30 mouse cellular contexts compared by ENCODE assay signal in genomic region chr15:85590831-85591230, GRCm38 (mm10). TPM values are rescaled to one million over a fixed set of nuclear protein-coding genes. Genes with fewer than 3 reads are reported as not detected.
A peak's percentile ranks its signal among the peaks of the same experiment; 100 is the strongest.
DNase-seq lines count a peak whose midpoint lies in the region; ATAC-seq and TF ChIP-seq lines count a peak whose summit lies in the region.
"Had no signal": no experiment of that assay in that cellular context is flagged by ENCODE, and none has a peak within 500 bp of the region (broad histone marks: within the 10 kb centered on the region; RNA-seq: fewer than 3 reads in every experiment).

No protein-coding gene starts in this region.

- no peak overlapping the region for H3K4me3 ChIP-seq in hindbrain, postnatal 0 days (ENCODE audit: low read length)
- H3K4me3 ChIP-seq in hindbrain, embryonic 10.5 days = no peak overlapping the region
- H3K4me3 ChIP-seq in lung, embryonic 14.5 days (ENCODE audit: low read depth, low read length) = no peak overlapping the region
- H3K4me3 ChIP-seq in ES-Bruce4 (ENCODE audit: low read depth, low read length) = no peak overlapping the region
- no peak overlapping the region for H3K4me3 ChIP-seq in left cerebral cortex, adult 2 months
- H3K4me3 ChIP-seq: forebrain, embryonic 10.5 days; forebrain, embryonic 13.5 days; gastrocnemius, adult 2 months; hindbrain, embryonic 12.5 days; hindbrain, embryonic 15.5 days had no signal

- WGBS in hindbrain, postnatal 0 days = 91% methylated on average over 10 of the region's 10 CpGs
- WGBS in hindbrain, embryonic 10.5 days = 91% methylated on average over 10 of the region's 10 CpGs
- 86% methylated on average over 10 of the region's 10 CpGs for WGBS in lung, embryonic 14.5 days

- H3K4me2 ChIP-seq in hindbrain, postnatal 0 days (ENCODE audit: low read depth, low read length) = no peak overlapping the region
- no peak overlapping the region for H3K4me2 ChIP-seq in lung, embryonic 14.5 days
- H3K4me2 ChIP-seq: forebrain, embryonic 13.5 days; heart, embryonic 11.5 days; hindbrain, embryonic 12.5 days; hindbrain, embryonic 15.5 days had no signal

- no peaks in the 10 kb centered on the region for H3K9me3 ChIP-seq in hindbrain, postnatal 0 days (ENCODE audit: low read length)
- H3K9me3 ChIP-seq in hindbrain, embryonic 10.5 days = peaks cover 11% of the 10 kb centered on the region; the same call in 1 of the 2 replicates
- H3K9me3 ChIP-seq in lung, embryonic 14.5 days (ENCODE audit: low read depth, low read length) = no peaks in the 10 kb centered on the region; the same call in 1 of the 2 replicates
- no peaks in the 10 kb centered on the region for H3K9me3 ChIP-seq in ES-Bruce4 (replicated peaks; ENCODE audit: control insufficient read depth, insufficient read depth, low read length, poor library complexity, severe bottlenecking)
- H3K9me3 ChIP-seq: forebrain, embryonic 13.5 days; G1E; hindbrain, embryonic 15.5 days had no signal

- intact Hi-C loops in left cerebral cortex, adult 2 months (cut with DNase I) = no loop called here

- TF ChIP-seq POLR2A in ES-Bruce4 (IDR thresholded peaks at IDR 0.05; ENCODE audit: insufficient read depth, low read length) = no peak

- H3K27me3 ChIP-seq in hindbrain, postnatal 0 days (ENCODE audit: insufficient read depth, low read length) = no peaks in the 10 kb centered on the region
- H3K27me3 ChIP-seq in hindbrain, embryonic 10.5 days (ENCODE audit: insufficient read depth, poor library complexity, severe bottlenecking) = peaks cover 7% of the 10 kb centered on the region; the same call in 1 of the 2 replicates
- H3K27me3 ChIP-seq in lung, embryonic 14.5 days (ENCODE audit: insufficient read depth, low read length) = no peaks in the 10 kb centered on the region
- no peaks in the 10 kb centered on the region for H3K27me3 ChIP-seq in ES-Bruce4 (ENCODE audit: control insufficient read depth, insufficient read depth, low read length, poor library complexity, severe bottlenecking)
- H3K27me3 ChIP-seq: forebrain, embryonic 13.5 days; hindbrain, embryonic 12.5 days; hindbrain, embryonic 15.5 days; Patski had no signal

- peak; percentile 16; the same call in 1 of the 2 replicates for TF ChIP-seq CTCF in hindbrain, postnatal 0 days (IDR thresholded peaks at IDR 0.05; ENCODE audit: low read depth)
- TF ChIP-seq CTCF in lung, embryonic 14.5 days (IDR thresholded peaks at IDR 0.05; ENCODE audit: low read depth) = peak; percentile 17
- peak; percentile 19 for TF ChIP-seq CTCF in ES-Bruce4 (IDR thresholded peaks at IDR 0.05; ENCODE audit: low read depth, low read length)
- no peak; the same call in 1 of the 2 replicates for TF ChIP-seq CTCF in left cerebral cortex, adult 2 months (IDR thresholded peaks at IDR 0.05)

- no peak for ATAC-seq in hindbrain, postnatal 0 days
- ATAC-seq in lung, embryonic 14.5 days (ENCODE audit: insufficient read depth) = no peak
- ATAC-seq: activated CD4-positive, CD25-positive, alpha-beta regulatory T cell, adult 4 months; forebrain, embryonic 13.5 days; forebrain, embryonic 16.5 days; intestine, embryonic 16.5 days; Patski had no signal

- no peaks in the 10 kb centered on the region for H3K4me1 ChIP-seq in hindbrain, postnatal 0 days (ENCODE audit: insufficient read depth, low read length)
- no peaks in the 10 kb centered on the region for H3K4me1 ChIP-seq in hindbrain, embryonic 10.5 days (replicated peaks)
- H3K4me1 ChIP-seq in lung, embryonic 14.5 days (ENCODE audit: insufficient read depth) = no peaks in the 10 kb centered on the region
- no peaks in the 10 kb centered on the region for H3K4me1 ChIP-seq in ES-Bruce4 (ENCODE audit: control insufficient read depth, insufficient read depth, low read length)
- H3K4me1 ChIP-seq: forebrain, embryonic 10.5 days; forebrain, embryonic 13.5 days; hindbrain, embryonic 12.5 days; hindbrain, embryonic 15.5 days had no signal

- no peak overlapping the region for H3K27ac ChIP-seq in hindbrain, postnatal 0 days
- H3K27ac ChIP-seq in hindbrain, embryonic 10.5 days = no peak overlapping the region
- no peak overlapping the region for H3K27ac ChIP-seq in lung, embryonic 14.5 days (ENCODE audit: low read depth)
- H3K27ac ChIP-seq in ES-Bruce4 (ENCODE audit: insufficient read depth, low read length) = no peak overlapping the region
- H3K27ac ChIP-seq in left cerebral cortex, adult 2 months = no peak overlapping the region
- H3K27ac ChIP-seq: forebrain, embryonic 10.5 days; forebrain, embryonic 13.5 days; gastrocnemius, adult 2 months; hindbrain, embryonic 12.5 days; hindbrain, embryonic 15.5 days had no signal

- DNase-seq in hindbrain, postnatal 0 days (ENCODE audit: low spot score) = no peak
- no peak for DNase-seq in hindbrain, embryonic 10.5 days (ENCODE audit: low spot score)
- no peak for DNase-seq in lung, embryonic 14.5 days
- DNase-seq in lung, adult 18-20 months = no peak
- DNase-seq in ZHBTc4 (ENCODE audit: low read depth, low spot score) = peak; percentile 68
- no peak for DNase-seq in left cerebral cortex, adult 9 months (ENCODE audit: low spot score in 2 of 2)
- no peak for DNase-seq in left cerebral cortex, adult 2 months (ENCODE audit: extremely low spot score in 1 of 2, low spot score in 2 of 2)
- DNase-seq: adrenal gland, postnatal 10 days; adrenal gland, postnatal 36 days; B cell, adult 2 months; cerebellum, adult 18-20 months; cerebellum, adult 9-10 months; cerebellum, postnatal 14 days; gastrocnemius, adult 2 months; gastrocnemius, postnatal 14 days; heart, adult 11 months; heart, postnatal 10 days; heart, postnatal 4 days had no signal

- H3K36me3 ChIP-seq in hindbrain, postnatal 0 days (ENCODE audit: insufficient read depth, low read length) = no peaks in the 10 kb centered on the region
- no peaks in the 10 kb centered on the region for H3K36me3 ChIP-seq in hindbrain, embryonic 10.5 days
- H3K36me3 ChIP-seq in lung, embryonic 14.5 days (ENCODE audit: insufficient read depth) = no peaks in the 10 kb centered on the region
- H3K36me3 ChIP-seq in ES-Bruce4 (ENCODE audit: control insufficient read depth, insufficient read depth, low read length, poor library complexity, severe bottlenecking) = no peaks in the 10 kb centered on the region
- H3K36me3 ChIP-seq: forebrain, embryonic 10.5 days; G1E; hindbrain, embryonic 12.5 days; hindbrain, embryonic 15.5 days had no signal

- H3K9ac ChIP-seq in hindbrain, postnatal 0 days (replicated peaks; ENCODE audit: low read length) = no peak overlapping the region
- H3K9ac ChIP-seq in lung, embryonic 14.5 days = no peak overlapping the region
- no peak overlapping the region for H3K9ac ChIP-seq in ES-Bruce4 (ENCODE audit: low read depth, poor library complexity, severe bottlenecking)
- H3K9ac ChIP-seq: forebrain, embryonic 13.5 days; hindbrain, embryonic 12.5 days; hindbrain, embryonic 15.5 days had no signal

- TF ChIP-seq EP300 in ES-Bruce4 (IDR thresholded peaks at IDR 0.05; ENCODE audit: insufficient read depth, low read depth, low read length) = no peak

RNA-seq across cellular contexts. Expression of gene Wnt7b, which starts 8.6 kb away (rescaled TPM):
- total RNA-seq in hindbrain, postnatal 0 days (2014; rRNA removed) = 56.6 and 63.1 TPM in 2 replicates
- 26.0 and 27.2 TPM in 2 replicates for polyA plus RNA-seq in hindbrain, postnatal 0 days (2015; fragmentation: Nextera tagmentation; extraction: Ambion mirVana)
- polyA plus RNA-seq in hindbrain, embryonic 10.5 days (2016; fragmentation: Nextera tagmentation; extraction: Ambion mirVana) = 52.3 and 127 TPM in 2 replicates
- polyA plus RNA-seq in lung, embryonic 14.5 days (2014; fragmentation: Nextera tagmentation; extraction: Ambion mirVana) = 65.7 and 77.0 TPM in 2 replicates
- 29.8 and 30.2 TPM in 2 replicates for polyA plus RNA-seq in ES-Bruce4 (2011; ENCODE audit: insufficient read depth, insufficient read length, low read depth, missing spikeins)
- total RNA-seq in left cerebral cortex, adult 2 months (2021) = 10 to 100 TPM; 33.8 to 35.5 TPM
- total RNA-seq: CH12.LX; gastrocnemius, adult 2 months had no signal
- polyA plus RNA-seq: activated CD4-positive, CD25-positive, alpha-beta regulatory T cell, adult 4 months; G1E had no signal
